Mouse (Mus musculus) urinary bladder, postnatal 14 days (tissue): ENCODE measurements around the gene Cldn6.

ENCODE experiments used
- DNase-seq: peaks from one replicate; pipeline ENCODE4 v3.0.0; 2021; ENCODE audit warnings: low spot score

The Cldn6 gene

GRCm38 (mm10) chr17:23679127-23679835 lies at the start of gene Cldn6:
Gene Cldn6 (plus strand): TSS chr17:23679249.
- no peak for DNase-seq

GRCm38 (mm10) chr17:23630195-23631020 lies 48.6 kb upstream of the Cldn6 start:
- peak; percentile 81 for DNase-seq

GRCm38 (mm10) chr17:23631241-23631640 lies 47.8 kb upstream of the Cldn6 start:
- DNase-seq: no peak

- no peak for DNase-seq
These were observed 34.2 kb upstream of the Cldn6 start, which contains the start of gene Mmp25 for GRCm38 (mm10) chr17:23644613-23645495. Gene Mmp25 (minus strand): TSS chr17:23645277.

- no peak for DNase-seq
These were observed 33.2 kb upstream of the Cldn6 start for GRCm38 (mm10) chr17:23645894-23646293.

- no peak for DNase-seq
These were observed 27.7 kb upstream of the Cldn6 start for GRCm38 (mm10) chr17:23651363-23651762.

GRCm38 (mm10) chr17:23653324-23653723 lies 25.7 kb upstream of the Cldn6 start:
- DNase-seq: no peak

GRCm38 (mm10) chr17:23654001-23654400 lies 25.0 kb upstream of the Cldn6 start:
- no peak for DNase-seq

GRCm38 (mm10) chr17:23654410-23654809 lies 24.6 kb upstream of the Cldn6 start:
- no peak for DNase-seq

GRCm38 (mm10) chr17:23658450-23658849 lies 20.6 kb upstream of the Cldn6 start:
- no peak for DNase-seq

GRCm38 (mm10) chr17:23660117-23660875 lies 18.8 kb upstream of the Cldn6 start, which contains the start of gene Bicdl2:
Gene Bicdl2 (plus strand): TSS chr17:23660506.
- DNase-seq: peak; percentile 87

- peak; percentile 50 for DNase-seq
These were observed 18.2 kb upstream of the Cldn6 start for GRCm38 (mm10) chr17:23660876-23661200.

- DNase-seq: no peak
These were observed 17.5 kb upstream of the Cldn6 start for GRCm38 (mm10) chr17:23661526-23661925.

GRCm38 (mm10) chr17:23664556-23665021 lies 14.5 kb upstream of the Cldn6 start:
- DNase-seq: no peak

GRCm38 (mm10) chr17:23665511-23665910 lies 13.5 kb upstream of the Cldn6 start:
- no peak for DNase-seq

- no peak for DNase-seq
These were observed 8.5 kb upstream of the Cldn6 start for GRCm38 (mm10) chr17:23670516-23671074.

GRCm38 (mm10) chr17:23671519-23671918 lies 7.5 kb upstream of the Cldn6 start:
- DNase-seq: no peak

GRCm38 (mm10) chr17:23672761-23673160 lies 6.3 kb upstream of the Cldn6 start:
- no peak for DNase-seq

GRCm38 (mm10) chr17:23673424-23674073 lies 5.5 kb upstream of the Cldn6 start, which contains the start of the genes Hcfc1r1 and Thoc6:
Gene Hcfc1r1 (plus strand): TSS chr17:23673596.
Gene Thoc6 (minus strand): TSS chr17:23673882.
- peak; percentile 93 for DNase-seq

- DNase-seq: no peak
These were observed 4.6 kb upstream of the Cldn6 start for GRCm38 (mm10) chr17:23674271-23674952.
